Mouse (Mus musculus): ENCODE data around the gene Ank2. TPM values are rescaled to one million over a fixed set of nuclear protein-coding genes. Genes with fewer than 3 reads are reported as not detected.

Gene Ank2
- polyA plus RNA-seq, 1 experiment from 2014 or later = 189 TPM

- no peak overlapping the region for H3K4me2 ChIP-seq (ENCODE audit: low read length)
- ATAC-seq = no peak
Observed at GRCm38 (mm10) chr3:127246989-127247708, 252.0 kb downstream of the Ank2 start.

DNA sequence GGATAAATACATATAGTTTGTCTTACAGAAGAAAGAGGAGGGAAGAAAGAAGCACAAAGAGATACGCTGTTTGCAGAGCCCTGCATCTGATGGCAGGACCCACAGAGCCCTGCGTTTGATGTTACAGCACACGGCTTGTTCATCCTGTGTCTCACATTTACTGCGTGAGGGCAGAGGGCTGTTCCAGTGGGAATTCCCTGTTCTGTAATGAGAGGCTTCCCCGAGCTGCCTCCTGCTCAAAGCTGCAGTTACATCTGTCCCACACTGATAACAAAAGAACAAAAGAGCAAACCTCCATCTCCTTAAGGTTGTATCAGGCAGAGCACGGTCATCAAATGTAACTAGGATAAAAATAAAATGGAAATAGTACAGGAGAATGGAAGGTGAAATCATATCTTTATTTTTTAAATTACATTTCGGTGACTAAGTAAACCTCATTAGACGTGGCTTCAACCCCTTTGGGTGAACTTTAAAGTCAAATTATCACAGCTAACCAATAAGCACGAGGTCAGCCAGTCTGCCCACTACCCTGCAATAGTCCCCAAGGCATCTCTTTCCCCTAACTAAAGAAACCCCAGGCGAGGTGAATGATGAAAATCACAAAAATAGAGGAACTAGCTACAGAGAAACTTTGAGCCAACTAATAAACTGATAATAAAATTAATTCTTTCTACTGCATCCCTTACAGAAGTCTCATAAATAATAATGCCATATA, 255.1 kb downstream of the Ank2 start:
- peak overlapping the region; percentile 43 for H3K27ac ChIP-seq (ENCODE audit: low read length)
- H3K4me2 ChIP-seq (ENCODE audit: low read length) = peak overlapping the region; percentile 7; the same call in 1 of the 2 replicates
- H3K27me3 ChIP-seq (ENCODE audit: control insufficient read depth, insufficient read depth, low read depth, low read length) = no peaks in the 10 kb centered on the region
- WGBS = 22% methylated on average over 10 of the region's 10 CpGs
- H3K9ac ChIP-seq (ENCODE audit: low read depth, low read length) = 0 out of 2 replicates have a peak overlapping the region, but pooled peaks have one; percentile 22
- no peaks in the 10 kb centered on the region for H3K36me3 ChIP-seq (ENCODE audit: control insufficient read depth, insufficient read depth, low read length)
- no peak overlapping the region for H3K4me3 ChIP-seq (ENCODE audit: low read depth, low read length)
- no peaks in the 10 kb centered on the region for H3K9me3 ChIP-seq (replicated peaks; ENCODE audit: control insufficient read depth, low read length, poor library complexity, severe bottlenecking)
- peaks cover 14% of the 10 kb centered on the region for H3K4me1 ChIP-seq (ENCODE audit: control insufficient read depth, insufficient read depth, low read length)
- ATAC-seq = peak; percentile 77

More at GRCm38 (mm10) chr3:127246989-127247708, 252.0 kb downstream of the Ank2 start:
- Histone ChIP-seq H3K9ac (ENCODE audit: low read depth, low read length) (no peak overlapping the region), H3K27me3 (ENCODE audit: control insufficient read depth, insufficient read depth, low read depth, low read length) (no peaks in the 10 kb centered on the region), H3K4me3 (ENCODE audit: low read depth, low read length) (no peak overlapping the region), H3K4me1 (ENCODE audit: control insufficient read depth, insufficient read depth, low read length) (peaks cover 14% of the 10 kb centered on the region), H3K9me3 (replicated peaks; ENCODE audit: control insufficient read depth, low read length, poor library complexity, severe bottlenecking) (no peaks in the 10 kb centered on the region), H3K36me3 (ENCODE audit: control insufficient read depth, insufficient read depth, low read length) (no peaks in the 10 kb centered on the region), H3K27ac (ENCODE audit: low read length) (no peak overlapping the region)
- WGBS = 82% methylated on average over 11 of the region's 11 CpGs

- no peak for ATAC-seq
- Histone ChIP-seq H3K27ac (ENCODE audit: low read length) (no peak overlapping the region), H3K27me3 (ENCODE audit: control insufficient read depth, insufficient read depth, low read depth, low read length) (no peaks in the 10 kb centered on the region), H3K9ac (ENCODE audit: low read depth, low read length) (no peak overlapping the region), H3K9me3 (replicated peaks; ENCODE audit: control insufficient read depth, low read length, poor library complexity, severe bottlenecking) (no peaks in the 10 kb centered on the region), H3K4me1 (ENCODE audit: control insufficient read depth, insufficient read depth, low read length) (peaks cover 14% of the 10 kb centered on the region), H3K36me3 (ENCODE audit: control insufficient read depth, insufficient read depth, low read length) (no peaks in the 10 kb centered on the region), H3K4me2 (ENCODE audit: low read length) (no peak overlapping the region), H3K4me3 (ENCODE audit: low read depth, low read length) (no peak overlapping the region)
- WGBS = 73% methylated on average over 11 of the region's 11 CpGs
Observed at GRCm38 (mm10) chr3:127242234-127242810, 256.8 kb downstream of the Ank2 start.

GRCm38 (mm10) chr3:127235271-127235670, 263.9 kb downstream of the Ank2 start:
- Histone ChIP-seq H3K36me3 (ENCODE audit: control insufficient read depth, insufficient read depth, low read length) (no peaks in the 10 kb centered on the region), H3K9ac (ENCODE audit: low read depth, low read length) (no peak overlapping the region), H3K27ac (ENCODE audit: low read length) (no peak overlapping the region), H3K4me2 (ENCODE audit: low read length) (no peak overlapping the region), H3K27me3 (ENCODE audit: control insufficient read depth, insufficient read depth, low read depth, low read length) (no peaks in the 10 kb centered on the region), H3K4me1 (ENCODE audit: control insufficient read depth, insufficient read depth, low read length) (peaks cover 4% of the 10 kb centered on the region; the same call in 1 of the 2 replicates), H3K4me3 (ENCODE audit: low read depth, low read length) (no peak overlapping the region), H3K9me3 (replicated peaks; ENCODE audit: control insufficient read depth, low read length, poor library complexity, severe bottlenecking) (no peaks in the 10 kb centered on the region)
- ATAC-seq = no peak
- WGBS = 68% methylated on average over 5 of the region's 5 CpGs

- Histone ChIP-seq H3K9ac (ENCODE audit: low read depth, low read length) (peak overlapping the region; percentile 64), H3K4me3 (ENCODE audit: low read depth, low read length) (peak overlapping the region; percentile 56), H3K36me3 (ENCODE audit: control insufficient read depth, insufficient read depth, low read length) (no peaks in the 10 kb centered on the region), H3K4me1 (ENCODE audit: control insufficient read depth, insufficient read depth, low read length) (peaks cover 18% of the 10 kb centered on the region), H3K4me2 (ENCODE audit: low read length) (peak overlapping the region; percentile 74), H3K9me3 (replicated peaks; ENCODE audit: control insufficient read depth, low read length, poor library complexity, severe bottlenecking) (no peaks in the 10 kb centered on the region), H3K27ac (ENCODE audit: low read length) (peak overlapping the region; percentile 89), H3K27me3 (ENCODE audit: control insufficient read depth, insufficient read depth, low read depth, low read length) (no peaks in the 10 kb centered on the region)
- peak; percentile 93 for ATAC-seq
- 2% methylated on average over 26 of the region's 26 CpGs for WGBS
Observed at GRCm38 (mm10) chr3:127225799-127226730, 273.1 kb downstream of the Ank2 start.

DNA sequence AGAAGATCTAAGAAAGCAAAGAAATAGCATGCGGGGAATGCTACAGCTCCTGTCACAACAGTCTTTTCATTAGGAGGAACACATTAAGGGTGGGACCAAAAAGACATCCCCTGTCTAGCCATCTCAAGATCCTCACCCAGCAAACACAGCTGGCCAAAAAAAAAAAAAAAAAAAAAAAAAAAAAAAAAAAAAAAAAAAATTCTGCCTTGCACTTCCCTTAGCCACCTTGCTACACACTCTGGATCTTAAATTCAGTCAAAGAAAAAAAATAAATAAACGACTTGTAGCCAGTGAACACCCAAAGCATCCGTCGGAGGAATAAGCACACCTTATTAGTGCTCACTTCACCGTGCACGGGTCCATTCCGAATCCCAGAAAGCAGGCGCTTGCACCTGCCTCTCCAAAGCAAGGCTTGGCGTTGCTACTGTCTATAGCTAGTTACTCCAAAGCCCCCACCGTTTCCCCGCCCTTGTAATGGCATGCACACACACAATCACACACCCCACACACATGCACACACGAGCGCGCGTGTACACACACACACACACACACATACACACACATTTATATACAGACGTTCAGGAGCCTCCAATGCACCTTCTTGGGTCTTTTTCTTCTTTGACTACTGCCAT, 273.9 kb downstream of the Ank2 start:
- H3K27ac ChIP-seq (ENCODE audit: low read length) = peak overlapping the region; percentile 89
- H3K9ac ChIP-seq (ENCODE audit: low read depth, low read length) = peak overlapping the region; percentile 64
- H3K36me3 ChIP-seq (ENCODE audit: control insufficient read depth, insufficient read depth, low read length) = no peaks in the 10 kb centered on the region
- peak; percentile 72 for ATAC-seq
- no peaks in the 10 kb centered on the region for H3K27me3 ChIP-seq (ENCODE audit: control insufficient read depth, insufficient read depth, low read depth, low read length)
- 2% methylated on average over 16 of the region's 16 CpGs for WGBS
- peak overlapping the region; percentile 56 for H3K4me3 ChIP-seq (ENCODE audit: low read depth, low read length)
- peak overlapping the region; percentile 74 for H3K4me2 ChIP-seq (ENCODE audit: low read length)
- H3K9me3 ChIP-seq (replicated peaks; ENCODE audit: control insufficient read depth, low read length, poor library complexity, severe bottlenecking) = no peaks in the 10 kb centered on the region
- peaks cover 18% of the 10 kb centered on the region for H3K4me1 ChIP-seq (ENCODE audit: control insufficient read depth, insufficient read depth, low read length)

DNA sequence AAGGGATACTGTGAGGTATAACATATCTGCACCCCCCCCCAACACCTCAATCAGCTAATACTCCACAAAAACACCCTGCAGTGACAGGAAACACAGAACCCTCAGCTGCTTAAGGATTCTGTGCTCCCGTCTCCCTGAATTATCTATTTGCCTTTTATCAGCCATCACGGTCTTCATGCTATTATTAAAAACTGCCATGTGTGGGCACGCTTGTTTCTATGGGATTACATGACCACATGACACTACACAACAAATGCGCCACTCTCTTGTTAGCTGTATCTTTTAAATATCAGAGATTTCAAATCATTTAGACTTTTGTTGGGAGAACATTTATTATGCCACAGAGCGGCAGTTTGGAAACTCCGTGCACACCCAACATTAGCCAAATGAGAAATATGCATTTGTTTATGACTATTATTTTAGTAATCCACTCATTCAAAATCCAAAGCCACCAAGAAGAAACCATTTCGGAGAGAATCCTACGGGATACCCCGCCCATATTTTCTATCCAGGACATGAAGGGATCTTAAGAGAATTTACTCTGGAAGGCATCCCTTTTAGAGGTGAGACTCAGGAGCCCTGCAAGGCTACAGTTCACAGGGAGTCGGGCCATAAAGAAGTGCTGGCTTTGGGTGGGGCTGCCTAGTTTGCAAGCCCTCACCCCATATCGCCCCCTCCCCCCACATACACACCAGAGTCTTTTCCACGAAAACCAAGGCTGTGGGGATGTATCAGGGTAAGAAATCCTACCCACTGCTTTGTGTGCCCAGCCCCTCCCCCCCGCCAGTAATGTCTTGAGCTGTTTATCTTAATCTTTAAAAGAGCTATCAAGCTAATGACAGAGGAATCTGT, 274.6 kb downstream of the Ank2 start:
- peak overlapping the region; percentile 64 for H3K9ac ChIP-seq (ENCODE audit: low read depth, low read length)
- H3K27me3 ChIP-seq (ENCODE audit: control insufficient read depth, insufficient read depth, low read depth, low read length) = no peaks in the 10 kb centered on the region
- H3K4me2 ChIP-seq (ENCODE audit: low read length) = peak overlapping the region; percentile 74
- peaks cover 18% of the 10 kb centered on the region for H3K4me1 ChIP-seq (ENCODE audit: control insufficient read depth, insufficient read depth, low read length)
- 26% methylated on average over 13 of the region's 13 CpGs for WGBS
- peak; percentile 23; the same call in 1 of the 2 replicates for ATAC-seq
- H3K36me3 ChIP-seq (ENCODE audit: control insufficient read depth, insufficient read depth, low read length) = no peaks in the 10 kb centered on the region
- H3K27ac ChIP-seq (ENCODE audit: low read length) = peak overlapping the region; percentile 89
- peak overlapping the region; percentile 56 for H3K4me3 ChIP-seq (ENCODE audit: low read depth, low read length)
- H3K9me3 ChIP-seq (replicated peaks; ENCODE audit: control insufficient read depth, low read length, poor library complexity, severe bottlenecking) = no peaks in the 10 kb centered on the region
